Mouse (Mus musculus) ES-E14 (cell line): ENCODE measurements around the gene Eddm3b. TPM values are rescaled to one million over a fixed set of nuclear protein-coding genes. Genes with fewer than 3 reads are reported as not detected.

ENCODE experiments used
- DNase-seq: peaks from one replicate; pipeline ENCODE4 v3.0.0-alpha.2; 2013; ENCODE audit warnings: low read depth, low spot score
- H3K27ac ChIP-seq: 2 replicates; pipeline ENCODE4 v1.5.1; 2012; ENCODE audit warnings: low read depth, mild to moderate bottlenecking, low read length, moderate library complexity, mixed read lengths; ENCODE audit not compliant: poor library complexity, insufficient read depth, severe bottlenecking
- H3K36me3 ChIP-seq: 2 replicates; pipeline ENCODE4 v1.6.1; 2012; ENCODE audit warnings: mild to moderate bottlenecking, low read length, moderate library complexity, mixed read lengths; ENCODE audit not compliant: control insufficient read depth, poor library complexity, insufficient read depth, severe bottlenecking
- H3K4me1 ChIP-seq, 2 experiments: fragments of 150-350 bp in 1 of 2; sonication (generic) in 1 of 2; 2 replicates each; pipeline ENCODE4 v1.6.1; 2012; ENCODE audit warnings: low read length in 2 of 2, mild to moderate bottlenecking in 1 of 2, mixed read lengths in 1 of 2; ENCODE audit not compliant: control insufficient read depth in 2 of 2, insufficient read depth in 2 of 2, poor library complexity in 1 of 2
- H3K4me3 ChIP-seq, 2 experiments: fragments of 150-350 bp in 1 of 2; sonication (generic) in 1 of 2; 2 replicates each; pipeline ENCODE4 v1.5.1; 2012; ENCODE audit warnings: low read length in 2 of 2, low read depth in 1 of 2, mild to moderate bottlenecking in 1 of 2, mixed read lengths in 1 of 2; ENCODE audit not compliant: insufficient read depth in 1 of 2, poor library complexity in 1 of 2, severe bottlenecking in 1 of 2
- H3K9ac ChIP-seq: 2 replicates; pipeline ENCODE4 v1.6.1; 2012; ENCODE audit warnings: low read depth, mild to moderate bottlenecking, low read length, mixed read lengths; ENCODE audit not compliant: poor library complexity, insufficient read depth, severe bottlenecking
- H3K9me3 ChIP-seq: fragments of 150-350 bp; sonication (generic); 2 replicates; pipeline ENCODE4 v1.6.1; 2012; ENCODE audit warnings: low read depth, mild to moderate bottlenecking, low read length; ENCODE audit not compliant: control insufficient read depth, insufficient read depth
- CHD2 ChIP-seq: IDR thresholded peaks from 2 replicates; pipeline ENCODE4 v1.6.1; 2014; ENCODE audit warnings: mild to moderate bottlenecking, low read depth, low read length, inconsistent platforms
- HCFC1 ChIP-seq: IDR thresholded peaks from 2 replicates; pipeline ENCODE4 v1.6.1; 2012; ENCODE audit warnings: low read length, inconsistent platforms, borderline replicate concordance; ENCODE audit not compliant: insufficient read depth
- MAFK ChIP-seq: IDR thresholded peaks from 2 replicates; pipeline ENCODE4 v1.6.1; 2014; ENCODE audit warnings: mild to moderate bottlenecking, low read depth, low read length, inconsistent platforms; ENCODE audit not compliant: insufficient read depth
- ZC3H11A ChIP-seq: IDR thresholded peaks from 2 replicates; pipeline ENCODE4 v1.6.1; 2012; ENCODE audit warnings: low read depth, mild to moderate bottlenecking, inconsistent platforms, low read length, borderline replicate concordance
- ZNF384 ChIP-seq: IDR thresholded peaks from 2 replicates; pipeline ENCODE4 v1.6.1; 2012; ENCODE audit warnings: low read depth, low read length, inconsistent platforms
- in situ Hi-C, 2 experiments: fragments of 600-800 bp; cut with MboI; formaldehyde crosslinking; loops; one replicate each; pipeline ENCODE4 v1.15.1; 2025; ENCODE audit warnings: low sequenced_read_pairs in 2 of 2, inconsistent platforms in 1 of 2; ENCODE audit not compliant: unreplicated experiment in 2 of 2
- total RNA-seq: library from RNA; depleted of rRNA; stranded (reverse); fragments of 300-350 nt; gene quantifications from 2 replicates; pipeline ENCODE4 v1.2.3, GENCODE M21; 2012

Eddm3b gene
- total RNA-seq, 1 experiment: not detected

- Histone ChIP-seq H3K36me3 (no peaks in the 10 kb centered on the region), H3K4me3 (no peak overlapping the region), H3K9ac (no peak overlapping the region), H3K27ac (no peak overlapping the region), H3K4me1 (peaks cover 0 to 8% of the 10 kb centered on the region in 2 experiments; a peak in 1 of 4 replicates), H3K9me3 (no peaks in the 10 kb centered on the region)
- no peak for TF ChIP-seq MAFK
- no peak for TF ChIP-seq CHD2
- TF ChIP-seq HCFC1: no peak
- no peak for TF ChIP-seq ZC3H11A
- TF ChIP-seq ZNF384: no peak
- in situ Hi-C loops: no loop called here
- no peak for DNase-seq
Measured at GRCm38 (mm10) chr14:51131086-51131815, 17.0 kb downstream of the Eddm3b start.

GRCm38 (mm10) chr14:51132372-51132771, 18.1 kb downstream of the Eddm3b start:
- Histone ChIP-seq H3K4me3 (no peak overlapping the region), H3K9ac (no peak overlapping the region), H3K4me1 (peaks cover 0 to 8% of the 10 kb centered on the region in 2 experiments; a peak in 1 of 4 replicates), H3K36me3 (no peaks in the 10 kb centered on the region), H3K9me3 (no peaks in the 10 kb centered on the region), H3K27ac (no peak overlapping the region)
- in situ Hi-C loops: no loop called here
- TF ChIP-seq MAFK (no peak), CHD2 (no peak), ZC3H11A (no peak), ZNF384 (no peak), HCFC1 (no peak)
- no peak for DNase-seq

- no peak for DNase-seq
- H3K4me3 ChIP-seq: no peak overlapping the region
- H3K9ac ChIP-seq: no peak overlapping the region
- no peaks in the 10 kb centered on the region for H3K36me3 ChIP-seq
- H3K9me3 ChIP-seq: no peaks in the 10 kb centered on the region
- in situ Hi-C loops: no loop called here
- H3K4me1 ChIP-seq: no peaks in the 10 kb centered on the region
- H3K27ac ChIP-seq: no peak overlapping the region
- no peak for TF ChIP-seq HCFC1
- TF ChIP-seq MAFK: no peak
Measured at GRCm38 (mm10) chr14:51140342-51140741, 26.1 kb downstream of the Eddm3b start.

GRCm38 (mm10) chr14:51142119-51142518, 27.9 kb downstream of the Eddm3b start:
- in situ Hi-C loops: no loop called here
- no peak overlapping the region for H3K4me3 ChIP-seq
- no peak overlapping the region for H3K27ac ChIP-seq
- no peak for TF ChIP-seq MAFK
- TF ChIP-seq ZC3H11A: no peak
- TF ChIP-seq ZNF384: no peak
- TF ChIP-seq HCFC1: no peak
- no peak for TF ChIP-seq CHD2
- H3K9me3 ChIP-seq: no peaks in the 10 kb centered on the region
- no peak for DNase-seq
- no peaks in the 10 kb centered on the region for H3K4me1 ChIP-seq
- no peak overlapping the region for H3K9ac ChIP-seq
- H3K36me3 ChIP-seq: no peaks in the 10 kb centered on the region

GRCm38 (mm10) chr14:51142568-51142967, 28.3 kb downstream of the Eddm3b start:
- Histone ChIP-seq H3K4me3 (no peak overlapping the region), H3K36me3 (no peaks in the 10 kb centered on the region), H3K9ac (no peak overlapping the region), H3K4me1 (no peaks in the 10 kb centered on the region), H3K9me3 (no peaks in the 10 kb centered on the region), H3K27ac (no peak overlapping the region)
- TF ChIP-seq ZNF384 (no peak), HCFC1 (no peak)
- in situ Hi-C loops: no loop called here
- no peak for DNase-seq
